Mouse (Mus musculus) hindbrain, embryonic 14.5 days (tissue): ENCODE data around the gene Cbx5. TPM values are rescaled to one million over a fixed set of nuclear protein-coding genes. Genes with fewer than 3 reads are reported as not detected.
"Not testable (repeated sequence)": the region's sequence is repeated elsewhere in the genome, so short reads cannot be mapped to it uniquely, and the experiment has no call there.

Experiments used
- ATAC-seq: fragments of 200-750 bp; cut with Nextera tagmentation; 2 replicates; pipeline ENCODE4 v1.8.0; 2017; ENCODE audit warnings: moderate number of reproducible peaks, mild to moderate bottlenecking, moderate TSS enrichment, moderate library complexity; ENCODE audit not compliant: low FRiP score
- DNase-seq: peaks from one replicate; pipeline ENCODE4 v3.0.0-alpha.2; 2015; ENCODE audit warnings: low spot score
- H3K27ac ChIP-seq: fragments of 300-500 bp; sonication (generic); 2 replicates; pipeline ENCODE4 v1.5.1; 2014; ENCODE audit warnings: mild to moderate bottlenecking, moderate library complexity
- H3K27me3 ChIP-seq: fragments of 300-500 bp; sonication (generic); 2 replicates; pipeline ENCODE4 v1.6.1; 2014; ENCODE audit warnings: mild to moderate bottlenecking, low read length, mixed read lengths; ENCODE audit not compliant: control insufficient read depth, insufficient read depth
- H3K36me3 ChIP-seq: fragments of 300-500 bp; sonication (generic); replicated peaks from 2 replicates; pipeline ENCODE4 v1.6.1; 2014; ENCODE audit not compliant: control insufficient read depth, insufficient read depth
- H3K4me1 ChIP-seq: fragments of 300-500 bp; sonication (generic); replicated peaks from 2 replicates; pipeline ENCODE4 v1.6.1; 2014; ENCODE audit warnings: antibody characterized with exemption, low read length, mixed read lengths; ENCODE audit not compliant: control insufficient read depth, insufficient read depth
- H3K4me2 ChIP-seq: fragments of 300-500 bp; sonication (generic); replicated peaks from 2 replicates; pipeline ENCODE4 v1.6.1; 2014; ENCODE audit warnings: mild to moderate bottlenecking, moderate library complexity
- H3K4me3 ChIP-seq: fragments of 300-500 bp; sonication (generic); replicated peaks from 2 replicates; pipeline ENCODE4 v1.5.1; 2014; ENCODE audit warnings: mild to moderate bottlenecking, low read length
- H3K9ac ChIP-seq: fragments of 300-500 bp; sonication (generic); 2 replicates; pipeline ENCODE4 v1.6.1; 2014
- H3K9me3 ChIP-seq: fragments of 300-500 bp; sonication (generic); 2 replicates; pipeline ENCODE4 v1.6.1; 2016; ENCODE audit warnings: low read length; ENCODE audit not compliant: control insufficient read depth
- WGBS: fragments of 180-500 bp; shearing (Covaris S2); extraction: QIAGEN DNeasy Blood & Tissue Kit; methylation state at CpG from one replicate; pipeline ENCODE4 v1.1.7; 2014; 5-methylcytosine and 5-hydroxymethylcytosine counted together
- polyA plus RNA-seq: library from polyadenylated mRNA; unstranded; fragments of >200 nt; fragmentation: Nextera tagmentation; extraction: Ambion mirVana; gene quantifications from 2 replicates; pipeline ENCODE4 v1.2.1, GENCODE M21; 2014

Gene Cbx5
- polyA plus RNA-seq, 1 experiment from 2014 or later, result 153 TPM

DNA sequence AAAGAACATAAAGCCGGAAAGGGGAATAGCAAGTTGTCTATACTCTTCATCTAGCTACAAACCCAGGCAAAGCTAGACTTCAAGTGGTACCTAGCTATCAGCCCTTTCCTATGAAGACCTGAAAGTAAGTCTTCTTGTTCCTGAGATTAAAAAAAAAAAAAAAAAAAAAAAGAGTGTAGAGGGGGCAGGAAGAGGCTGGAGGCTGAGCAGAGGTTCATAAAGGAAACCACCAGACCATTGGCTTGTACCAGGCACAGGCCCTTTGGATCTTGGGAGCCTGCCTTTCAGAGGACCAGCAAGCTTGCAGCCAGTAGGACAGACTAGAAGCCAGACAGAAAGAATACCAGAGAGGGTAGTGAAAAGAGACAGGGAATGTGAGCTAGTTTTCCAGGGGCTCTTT is 13.7 kb upstream of the Cbx5 start:
- Histone ChIP-seq H3K4me1 (peaks cover 9% of the 10 kb centered on the region; the same call in 1 of the 2 replicates), H3K4me2 (no peak overlapping the region), H3K27me3 (peaks cover 7% of the 10 kb centered on the region), H3K4me3 (no peak overlapping the region), H3K9ac (no peak overlapping the region), H3K27ac (no peak overlapping the region), H3K36me3 (peaks cover 11% of the 10 kb centered on the region), H3K9me3 (no peaks in the 10 kb centered on the region)
- WGBS, result 100% methylated on average over 1 of the region's 1 CpGs
- no peak for ATAC-seq
- no peak for DNase-seq

DNA sequence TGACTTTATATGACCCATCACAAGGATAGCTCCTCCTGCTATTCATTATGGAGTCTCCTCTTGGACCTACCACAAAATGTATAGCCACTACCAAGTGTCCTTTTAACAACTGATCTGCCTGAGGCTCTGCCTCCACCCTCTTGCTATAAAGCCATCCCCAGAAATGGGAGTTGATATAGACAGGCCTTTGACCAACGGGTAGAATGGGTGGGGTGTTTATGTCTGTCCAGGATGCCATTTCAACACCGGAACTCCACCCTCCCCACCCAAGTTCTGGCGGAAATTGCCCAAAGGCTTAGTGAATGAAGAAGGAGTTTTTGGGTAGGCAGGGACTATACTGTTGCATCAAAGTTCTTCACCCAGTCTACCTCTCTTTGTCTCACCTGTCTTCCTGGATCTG is 13.0 kb upstream of the Cbx5 start:
- no peak overlapping the region for H3K4me2 ChIP-seq
- no peak overlapping the region for H3K4me3 ChIP-seq
- H3K9me3 ChIP-seq, result no peaks in the 10 kb centered on the region
- 91% methylated on average over 3 of the region's 3 CpGs for WGBS
- H3K4me1 ChIP-seq, result peaks cover 9% of the 10 kb centered on the region; the same call in 1 of the 2 replicates
- H3K36me3 ChIP-seq, result peaks cover 18% of the 10 kb centered on the region
- peaks cover 4% of the 10 kb centered on the region for H3K27me3 ChIP-seq
- H3K27ac ChIP-seq, result no peak overlapping the region
- H3K9ac ChIP-seq, result no peak overlapping the region
- DNase-seq (no peak), ATAC-seq (no peak)

DNA sequence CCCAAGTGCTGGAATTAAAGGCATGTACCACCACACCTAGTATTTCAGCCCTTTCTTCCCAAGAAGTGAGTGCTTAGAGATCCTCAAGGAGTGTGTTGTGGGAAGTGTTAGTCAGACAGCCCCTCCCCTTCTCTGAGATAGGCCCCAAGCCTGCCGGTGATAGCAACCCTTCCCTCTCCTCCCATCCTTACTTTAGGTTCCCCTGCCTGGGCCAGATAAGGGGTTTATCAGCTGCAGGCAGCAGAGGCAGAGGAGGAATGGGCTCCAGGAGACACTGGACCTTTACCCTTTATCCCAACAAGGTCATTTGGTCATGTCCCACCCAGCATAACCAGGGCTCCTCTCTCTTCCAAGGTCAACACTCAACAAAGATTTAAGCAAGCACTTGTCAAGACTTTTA is 12.0 kb upstream of the Cbx5 start:
- 73% methylated on average over 1 of the region's 1 CpGs for WGBS
- H3K27me3 ChIP-seq, result peaks cover 4% of the 10 kb centered on the region
- no peak for DNase-seq

DNA sequence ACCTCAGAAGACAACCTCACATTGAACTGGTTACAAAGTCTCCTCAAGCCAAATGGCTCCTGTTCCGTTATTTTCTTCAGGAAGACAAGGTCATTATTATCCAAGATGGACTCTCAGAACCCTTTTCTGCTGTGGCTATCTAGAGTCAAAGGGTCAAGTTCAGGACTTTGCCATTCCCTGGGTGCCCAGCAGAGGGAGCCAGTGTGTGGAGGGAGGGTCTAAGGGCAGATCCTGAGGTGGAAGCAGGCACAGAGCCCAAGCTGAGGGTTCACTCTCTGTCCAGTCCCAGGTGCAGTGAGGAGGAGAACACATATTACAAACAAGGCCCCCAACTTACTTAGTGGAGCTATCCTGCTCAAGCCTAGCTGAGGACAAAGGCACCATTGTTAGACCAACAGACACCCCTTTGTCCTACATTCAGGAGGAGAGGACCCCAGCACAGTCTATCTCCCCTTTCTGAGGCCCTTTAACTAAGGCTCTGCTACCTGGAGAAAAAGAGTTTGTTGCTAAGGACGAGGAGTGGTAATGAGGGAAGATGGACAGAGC is 10.7 kb upstream of the Cbx5 start:
- H3K4me2 ChIP-seq, result no peak overlapping the region
- H3K27ac ChIP-seq, result no peak overlapping the region
- no peaks in the 10 kb centered on the region for H3K9me3 ChIP-seq
- no peak overlapping the region for H3K9ac ChIP-seq
- peaks cover 42% of the 10 kb centered on the region for H3K36me3 ChIP-seq
- DNase-seq, result no peak
- H3K4me3 ChIP-seq, result no peak overlapping the region
- no peak for ATAC-seq
- H3K27me3 ChIP-seq, result peaks cover 4% of the 10 kb centered on the region; the same call in 1 of the 2 replicates
- H3K4me1 ChIP-seq, result peaks cover 8% of the 10 kb centered on the region; the same call in 1 of the 2 replicates
- WGBS, result 39% methylated on average over 2 of the region's 2 CpGs

More for the DNA sequence above, 12.0 kb upstream of the Cbx5 start:
- no peaks in the 10 kb centered on the region for H3K9me3 ChIP-seq
- no peak for ATAC-seq
- H3K9ac ChIP-seq, result no peak overlapping the region
- H3K4me1 ChIP-seq, result peaks cover 9% of the 10 kb centered on the region; the same call in 1 of the 2 replicates
- H3K4me2 ChIP-seq, result no peak overlapping the region
- H3K27ac ChIP-seq, result no peak overlapping the region
- no peak overlapping the region for H3K4me3 ChIP-seq
- H3K36me3 ChIP-seq, result peaks cover 28% of the 10 kb centered on the region

DNA sequence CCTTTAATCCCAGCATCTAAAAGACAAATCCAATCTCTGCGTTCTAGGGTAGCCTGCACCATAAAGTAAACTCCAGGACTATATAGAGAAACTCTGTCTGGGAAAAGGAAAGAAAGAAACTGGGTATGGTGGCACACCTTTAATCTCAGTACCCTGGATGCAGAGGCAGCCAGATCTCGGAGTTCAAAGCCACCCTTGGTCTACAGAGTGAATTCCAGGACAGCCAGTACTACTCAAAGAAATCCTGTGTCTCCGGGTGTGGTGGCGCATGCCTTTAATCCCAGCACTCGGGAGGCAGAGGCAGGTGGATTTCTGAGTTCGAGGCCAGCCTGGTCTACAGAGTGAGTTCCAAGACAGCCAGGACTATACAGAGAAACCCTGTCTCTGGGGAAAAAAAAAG is 9.9 kb upstream of the Cbx5 start:
- not testable (repeated sequence) for DNase-seq, ATAC-seq, H3K9me3 ChIP-seq, H3K27ac ChIP-seq, H3K4me3 ChIP-seq, H3K9ac ChIP-seq, H3K4me2 ChIP-seq, H3K27me3 ChIP-seq, H3K4me1 ChIP-seq
- WGBS, result 91% methylated on average over 6 of the region's 6 CpGs
- peaks cover 47% of the 10 kb centered on the region for H3K36me3 ChIP-seq

DNA sequence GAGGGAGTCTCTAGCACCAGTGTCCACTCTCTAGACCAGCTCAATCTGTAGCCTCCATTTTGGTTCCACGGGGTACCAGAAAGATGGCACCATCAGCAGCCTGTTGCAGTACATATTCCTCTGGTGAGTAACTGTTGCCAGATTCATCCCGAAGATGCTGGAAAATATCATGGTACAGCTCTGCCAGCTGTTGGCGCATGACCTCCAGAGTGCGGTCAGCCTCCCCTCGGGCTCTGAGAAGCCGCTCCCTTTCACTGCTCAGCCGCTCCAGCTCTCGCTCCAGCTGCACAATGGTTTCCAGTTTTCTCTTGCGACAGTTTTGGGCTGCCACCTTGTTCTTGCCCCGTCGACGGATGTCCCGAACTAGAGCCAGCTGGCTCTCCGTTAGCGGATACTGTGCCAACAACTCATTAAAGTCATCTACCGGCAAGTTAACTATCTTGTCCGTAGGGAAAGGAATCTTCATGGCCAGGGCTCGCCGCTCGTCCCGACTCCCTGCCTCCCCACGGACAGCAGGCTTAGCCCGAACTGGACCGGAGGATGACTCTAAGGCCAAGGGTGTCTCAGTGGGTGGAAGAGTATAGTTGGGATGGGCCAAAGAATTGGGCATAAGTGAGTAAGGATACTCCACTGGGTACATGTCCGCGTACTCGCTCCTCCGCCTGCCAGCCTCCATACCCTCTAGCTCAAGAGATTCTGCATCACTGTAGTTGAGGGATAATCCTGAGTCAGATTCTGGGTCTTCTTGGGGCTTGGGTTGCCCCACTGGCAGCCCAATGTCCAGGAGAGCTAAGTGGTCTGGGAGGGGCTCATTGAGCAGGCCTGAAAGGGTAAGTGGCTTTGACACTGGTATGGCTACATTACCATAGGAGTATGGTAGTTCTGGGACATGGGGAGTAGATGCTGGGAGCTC is 9.0 kb upstream of the Cbx5 start:
- Histone ChIP-seq H3K27ac (no peak overlapping the region), H3K9me3 (no peaks in the 10 kb centered on the region), H3K4me2 (no peak overlapping the region), H3K27me3 (no peaks in the 10 kb centered on the region), H3K4me1 (peaks cover 4% of the 10 kb centered on the region; the same call in 1 of the 2 replicates), H3K4me3 (no peak overlapping the region), H3K36me3 (peaks cover 53% of the 10 kb centered on the region), H3K9ac (no peak overlapping the region)
- ATAC-seq (peak; percentile 52; the same call in 1 of the 2 replicates), DNase-seq (no peak)
- 80% methylated on average over 28 of the region's 28 CpGs for WGBS

DNA sequence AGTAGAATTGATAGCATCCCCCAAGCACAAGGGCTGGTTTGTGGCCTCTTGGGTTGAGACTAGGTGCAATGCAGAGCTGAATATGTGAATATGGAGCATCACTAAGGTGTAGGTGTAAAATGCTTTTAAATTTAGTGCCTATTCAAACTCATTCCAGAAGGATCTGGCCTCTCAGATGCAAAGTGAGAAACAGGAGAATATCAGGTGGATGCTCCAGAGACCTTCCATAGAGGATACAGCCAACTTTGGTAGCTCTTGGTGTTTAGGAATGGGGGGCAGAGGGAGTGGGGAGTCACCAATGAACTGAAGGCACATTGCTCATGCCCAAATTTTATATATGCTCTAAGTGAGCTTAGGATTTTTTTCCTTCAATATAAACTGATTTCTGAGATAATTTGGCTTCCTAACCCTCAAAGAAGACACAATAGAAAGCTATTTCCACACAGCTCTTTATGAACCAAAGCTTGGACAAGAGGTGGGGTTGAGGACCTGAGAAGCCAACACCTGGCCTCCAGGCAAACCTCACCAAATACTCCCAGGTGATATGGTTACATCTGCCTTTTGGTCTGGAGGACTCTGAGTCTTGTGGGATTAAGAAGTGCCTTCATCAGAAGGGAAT is 8.3 kb upstream of the Cbx5 start:
- H3K9me3 ChIP-seq, result no peaks in the 10 kb centered on the region
- peaks cover 60% of the 10 kb centered on the region for H3K36me3 ChIP-seq
- ATAC-seq (no peak), DNase-seq (no peak)
- H3K4me2 ChIP-seq, result no peak overlapping the region
- peaks cover 11% of the 10 kb centered on the region for H3K4me1 ChIP-seq
- no peak overlapping the region for H3K27ac ChIP-seq
- H3K27me3 ChIP-seq, result no peaks in the 10 kb centered on the region
- no peak overlapping the region for H3K4me3 ChIP-seq
- H3K9ac ChIP-seq, result no peak overlapping the region

DNA sequence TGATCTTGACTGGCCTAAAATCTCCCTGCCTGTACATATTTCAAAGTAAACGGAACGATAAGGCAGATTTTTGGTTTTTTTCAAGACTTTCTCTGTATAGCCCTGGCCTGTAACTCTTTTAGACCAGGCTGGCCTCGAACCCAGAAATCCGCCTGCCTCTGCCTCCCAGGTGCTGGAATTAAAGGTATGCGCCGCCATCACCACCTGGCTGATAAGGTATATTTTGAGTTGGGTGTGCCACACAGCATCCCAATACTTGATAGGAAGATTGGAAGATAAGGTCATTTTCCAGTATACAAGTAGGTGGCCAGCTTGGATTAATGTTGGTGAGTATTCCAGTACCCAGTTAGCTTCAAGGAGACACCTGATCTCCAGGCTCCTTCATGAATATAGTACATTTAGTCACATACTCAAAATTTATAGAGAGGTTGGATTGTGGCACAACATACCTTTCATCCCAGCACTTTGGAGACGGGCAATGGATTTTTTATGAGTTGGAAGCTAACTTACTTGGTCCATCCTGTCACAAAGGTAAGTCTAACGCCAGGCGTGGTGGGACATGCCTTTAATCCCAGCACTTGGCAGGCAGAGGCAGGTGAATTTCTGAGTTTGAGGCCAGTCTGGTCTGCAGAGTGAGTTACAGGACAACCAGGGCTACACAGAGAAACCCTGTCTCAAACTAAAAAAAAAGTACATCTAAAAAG is 7.6 kb upstream of the Cbx5 start:
- DNase-seq, result no peak
- no peak for ATAC-seq
- no peaks in the 10 kb centered on the region for H3K9me3 ChIP-seq
- 93% methylated on average over 9 of the region's 9 CpGs for WGBS
- H3K9ac ChIP-seq, result no peak overlapping the region
- peaks cover 18% of the 10 kb centered on the region for H3K4me1 ChIP-seq
- no peak overlapping the region for H3K4me3 ChIP-seq
- no peaks in the 10 kb centered on the region for H3K27me3 ChIP-seq
- H3K27ac ChIP-seq, result no peak overlapping the region
- H3K4me2 ChIP-seq, result no peak overlapping the region
- H3K36me3 ChIP-seq, result peaks cover 67% of the 10 kb centered on the region

DNA sequence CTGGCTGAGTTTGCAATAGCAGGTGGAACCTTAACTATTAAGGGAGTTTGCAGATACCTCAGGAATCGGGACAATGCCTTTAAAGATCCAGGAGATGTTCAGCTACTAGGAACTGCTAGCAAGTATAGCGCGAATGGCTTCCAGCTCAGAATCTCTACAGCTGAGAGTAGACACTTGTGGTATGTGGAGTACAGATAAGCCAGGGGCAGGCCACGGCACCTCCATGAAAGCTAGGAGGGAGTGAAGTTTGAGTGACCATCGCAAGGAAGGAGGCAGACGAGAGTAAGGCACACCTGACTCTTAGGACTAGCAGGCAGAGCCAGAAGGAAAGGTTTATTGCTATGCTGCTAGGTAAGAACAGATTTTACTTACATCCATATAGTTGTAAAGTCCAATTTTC is 6.0 kb upstream of the Cbx5 start:
- ATAC-seq (no peak), DNase-seq (no peak)
- H3K4me1 ChIP-seq, result peaks cover 29% of the 10 kb centered on the region
- H3K9me3 ChIP-seq, result no peaks in the 10 kb centered on the region
- H3K27me3 ChIP-seq, result no peaks in the 10 kb centered on the region
- H3K4me2 ChIP-seq, result no peak overlapping the region
- H3K27ac ChIP-seq, result no peak overlapping the region
- 82% methylated on average over 6 of the region's 6 CpGs for WGBS
- no peak overlapping the region for H3K9ac ChIP-seq
- peaks cover 80% of the 10 kb centered on the region for H3K36me3 ChIP-seq
- no peak overlapping the region for H3K4me3 ChIP-seq
